Mouse (Mus musculus) heart, embryonic 16.5 days (tissue): ENCODE results near the gene Cemip. TPM values are rescaled to one million over a fixed set of nuclear protein-coding genes. Genes with fewer than 3 reads are reported as not detected.

Experiments
- ATAC-seq: fragments of 200-750 bp; cut with Nextera tagmentation; replicated peaks from 2 replicates; pipeline ENCODE4 v1.8.0; 2017; ENCODE audit warnings: moderate number of reproducible peaks; ENCODE audit not compliant: insufficient read depth, low FRiP score; ENCODE audit errors: extremely low read depth
- H3K27ac ChIP-seq: fragments of 300-500 bp; sonication (generic); 2 replicates; pipeline ENCODE4 v1.5.1; 2014; ENCODE audit warnings: mild to moderate bottlenecking, low read length, control low read depth, moderate library complexity
- H3K27me3 ChIP-seq: fragments of 300-500 bp; sonication (generic); 2 replicates; pipeline ENCODE4 v1.6.1; 2014; ENCODE audit warnings: low read length, mixed read lengths; ENCODE audit not compliant: control insufficient read depth, insufficient read depth
- H3K36me3 ChIP-seq: fragments of 300-500 bp; sonication (generic); 2 replicates; pipeline ENCODE4 v1.6.1; 2014; ENCODE audit not compliant: control insufficient read depth, insufficient read depth
- H3K4me1 ChIP-seq: fragments of 300-500 bp; sonication (generic); 2 replicates; pipeline ENCODE4 v1.6.1; 2014; ENCODE audit warnings: low read length, mixed read lengths; ENCODE audit not compliant: control insufficient read depth, insufficient read depth
- H3K4me2 ChIP-seq: fragments of 300-500 bp; sonication (generic); 2 replicates; pipeline ENCODE4 v1.6.1; 2014; ENCODE audit warnings: low read depth, mild to moderate bottlenecking, control low read depth, low read length
- H3K4me3 ChIP-seq: fragments of 300-500 bp; sonication (generic); 2 replicates; pipeline ENCODE4 v1.5.1; 2014; ENCODE audit warnings: mild to moderate bottlenecking, control low read depth, low read length
- H3K9ac ChIP-seq: fragments of 300-500 bp; sonication (generic); 2 replicates; pipeline ENCODE4 v1.6.1; 2014; ENCODE audit warnings: low read length, control low read depth
- H3K9me3 ChIP-seq: fragments of 300-500 bp; sonication (generic); replicated peaks from 2 replicates; pipeline ENCODE4 v1.6.1; 2016; ENCODE audit warnings: low read length; ENCODE audit not compliant: control insufficient read depth
- WGBS: fragments of 180-500 bp; shearing (Covaris S2); extraction: QIAGEN DNeasy Blood & Tissue Kit; methylation state at CpG from one replicate; pipeline ENCODE4 v1.1.7; 2014; 5-methylcytosine and 5-hydroxymethylcytosine counted together
- polyA plus RNA-seq: library from polyadenylated mRNA; unstranded; fragments of >200 nt; fragmentation: Nextera tagmentation; extraction: Ambion mirVana; gene quantifications from 2 replicates; pipeline ENCODE4 v1.2.1, GENCODE M21; 2015

The Cemip gene
- polyA plus RNA-seq, 1 experiment from 2014 or later, result 0.32 TPM

DNA sequence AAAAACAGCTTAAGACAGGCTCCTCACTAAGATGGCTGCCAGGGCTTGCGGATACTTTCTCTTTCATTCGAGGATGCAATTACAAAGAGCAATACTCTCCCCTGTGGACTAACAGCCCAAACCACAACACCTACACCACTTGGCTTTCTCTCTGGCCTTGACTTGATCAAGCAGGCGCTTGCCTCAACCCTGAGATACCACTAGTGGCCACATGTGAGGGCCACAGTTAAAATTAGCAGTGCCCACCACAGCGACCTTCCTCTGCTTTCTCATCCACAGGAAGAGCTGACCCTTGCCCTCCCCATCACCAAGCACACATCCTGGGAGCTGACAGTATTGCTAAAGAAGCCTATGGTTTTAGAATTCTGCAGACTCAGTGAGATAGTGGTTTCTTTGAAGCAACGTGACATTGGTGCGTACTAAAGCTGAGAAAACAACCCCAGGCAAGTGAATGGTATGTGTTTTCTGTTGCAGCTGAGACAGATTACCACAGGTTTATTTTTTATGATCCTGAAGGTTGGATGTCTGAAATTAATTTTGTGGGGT is 109.8 kb downstream of the Cemip start:
- Histone ChIP-seq H3K9ac (no peak overlapping the region), H3K27ac (no peak overlapping the region), H3K27me3 (no peaks in the 10 kb centered on the region), H3K9me3 (no peaks in the 10 kb centered on the region), H3K36me3 (no peaks in the 10 kb centered on the region), H3K4me1 (peaks cover 4% of the 10 kb centered on the region; the same call in 1 of the 2 replicates), H3K4me3 (no peak overlapping the region), H3K4me2 (no peak overlapping the region)
- no peak for ATAC-seq
- 70% methylated on average over 6 of the region's 6 CpGs for WGBS

- Histone ChIP-seq H3K36me3 (no peaks in the 10 kb centered on the region), H3K9me3 (no peaks in the 10 kb centered on the region), H3K4me2 (no peak overlapping the region), H3K9ac (no peak overlapping the region), H3K4me1 (peaks cover 4% of the 10 kb centered on the region; the same call in 1 of the 2 replicates), H3K27ac (no peak overlapping the region), H3K27me3 (no peaks in the 10 kb centered on the region), H3K4me3 (no peak overlapping the region)
- ATAC-seq, result no peak
- 76% methylated on average over 6 of the region's 6 CpGs for WGBS
Measured at GRCm38 (mm10) chr7:83975283-83975682, 111.0 kb downstream of the Cemip start.

GRCm38 (mm10) chr7:83972485-83972884 is 113.8 kb downstream of the Cemip start:
- H3K4me3 ChIP-seq, result no peak overlapping the region
- H3K9ac ChIP-seq, result no peak overlapping the region
- H3K9me3 ChIP-seq, result no peaks in the 10 kb centered on the region
- no peaks in the 10 kb centered on the region; the same call in 1 of the 2 replicates for H3K4me1 ChIP-seq
- WGBS, result 48% methylated on average over 7 of the region's 7 CpGs
- no peaks in the 10 kb centered on the region for H3K36me3 ChIP-seq
- H3K4me2 ChIP-seq, result no peak overlapping the region
- H3K27ac ChIP-seq, result no peak overlapping the region
- no peaks in the 10 kb centered on the region for H3K27me3 ChIP-seq
- ATAC-seq, result no peak

GRCm38 (mm10) chr7:83966047-83966818 is 120.1 kb downstream of the Cemip start:
- no peaks in the 10 kb centered on the region for H3K27me3 ChIP-seq
- no peak overlapping the region for H3K9ac ChIP-seq
- H3K27ac ChIP-seq, result peak overlapping the region; percentile 51
- no peaks in the 10 kb centered on the region for H3K9me3 ChIP-seq
- 0 out of 2 replicates have a peak, but pooled peaks cover 3% of the 10 kb centered on the region for H3K4me1 ChIP-seq
- 60% methylated on average over 5 of the region's 5 CpGs for WGBS
- no peak for ATAC-seq
- H3K36me3 ChIP-seq, result no peaks in the 10 kb centered on the region
- no peak overlapping the region for H3K4me3 ChIP-seq
- no peak overlapping the region for H3K4me2 ChIP-seq

GRCm38 (mm10) chr7:83965181-83965580 is 121.1 kb downstream of the Cemip start:
- no peak for ATAC-seq
- Histone ChIP-seq H3K27ac (no peak overlapping the region), H3K4me1 (0 out of 2 replicates have a peak, but pooled peaks cover 3% of the 10 kb centered on the region), H3K4me3 (no peak overlapping the region), H3K4me2 (no peak overlapping the region), H3K9ac (no peak overlapping the region), H3K9me3 (no peaks in the 10 kb centered on the region), H3K27me3 (no peaks in the 10 kb centered on the region), H3K36me3 (no peaks in the 10 kb centered on the region)

DNA sequence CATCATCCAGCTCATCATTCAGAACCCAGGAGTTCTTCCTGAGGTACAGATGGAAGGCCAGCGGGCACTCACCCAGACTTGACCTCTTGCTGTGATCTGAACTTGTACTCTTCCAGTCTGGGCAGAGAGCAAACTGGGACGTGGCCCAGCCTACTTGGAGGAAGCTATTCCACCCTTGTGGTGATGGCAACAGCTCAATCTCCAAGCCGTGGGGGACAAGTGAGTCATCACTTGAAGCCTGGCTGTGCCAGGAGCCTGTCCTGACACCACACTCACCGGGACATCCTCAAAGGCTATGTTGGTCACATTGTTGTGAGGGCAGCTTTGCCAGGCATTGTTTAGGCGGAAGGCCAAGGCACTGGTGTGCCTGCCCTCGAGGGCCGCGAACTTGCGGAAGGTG is 133.8 kb downstream of the Cemip start:
- no peak overlapping the region for H3K9ac ChIP-seq
- H3K27me3 ChIP-seq, result no peaks in the 10 kb centered on the region
- no peak overlapping the region for H3K4me3 ChIP-seq
- H3K4me2 ChIP-seq, result no peak overlapping the region
- peaks cover 20% of the 10 kb centered on the region for H3K4me1 ChIP-seq
- no peaks in the 10 kb centered on the region for H3K9me3 ChIP-seq
- 80% methylated on average over 9 of the region's 9 CpGs for WGBS
- no peaks in the 10 kb centered on the region for H3K36me3 ChIP-seq
- no peak for ATAC-seq
- no peak overlapping the region for H3K27ac ChIP-seq

DNA sequence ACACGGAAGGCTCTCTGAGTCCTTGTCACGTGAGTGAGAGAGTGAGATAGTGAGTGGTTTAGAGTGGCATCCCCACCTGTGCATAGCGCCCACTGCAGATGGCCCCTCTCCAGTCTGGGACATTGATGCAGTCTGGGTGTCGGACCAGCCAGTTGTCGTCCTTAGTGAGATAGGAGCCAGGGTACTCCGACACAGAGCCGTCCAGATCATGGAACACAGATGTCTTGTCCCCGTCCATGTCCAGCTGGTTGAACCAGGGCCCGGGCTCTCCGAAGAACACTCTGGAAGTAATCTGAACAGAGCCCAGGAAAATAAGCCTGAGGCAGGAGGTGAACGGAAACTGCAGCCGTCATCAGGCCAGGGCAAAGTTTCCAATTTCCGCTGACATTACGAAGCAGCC is 135.0 kb downstream of the Cemip start:
- Histone ChIP-seq H3K27me3 (no peaks in the 10 kb centered on the region), H3K4me1 (peaks cover 20% of the 10 kb centered on the region), H3K27ac (no peak overlapping the region), H3K9me3 (no peaks in the 10 kb centered on the region), H3K4me3 (no peak overlapping the region), H3K4me2 (no peak overlapping the region), H3K36me3 (no peaks in the 10 kb centered on the region), H3K9ac (no peak overlapping the region)
- 76% methylated on average over 14 of the region's 14 CpGs for WGBS
- no peak for ATAC-seq

DNA sequence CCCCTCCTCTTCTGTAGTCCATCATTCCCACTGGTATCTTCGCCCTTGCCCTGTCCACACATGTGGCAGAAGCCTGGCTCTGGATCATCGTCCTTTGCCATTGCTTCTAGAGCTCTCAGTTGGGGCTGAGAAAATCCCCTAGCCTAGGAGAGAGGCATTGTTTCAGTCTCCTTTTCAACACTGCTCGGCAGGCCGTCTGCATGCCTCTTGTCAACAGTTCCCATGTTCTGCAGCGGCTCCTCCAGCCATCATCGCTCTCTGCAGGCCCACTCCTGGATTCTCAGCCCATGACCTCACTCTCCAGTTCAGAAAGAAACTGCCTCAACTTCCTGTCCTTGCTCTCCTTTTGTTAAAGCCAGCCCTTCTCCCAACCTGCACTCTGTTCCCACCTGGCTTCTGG is 136.6 kb downstream of the Cemip start:
- WGBS, result 30% methylated on average over 6 of the region's 6 CpGs
- peak overlapping the region; percentile 19 for H3K27ac ChIP-seq

GRCm38 (mm10) chr7:83948743-83949142 is 137.6 kb downstream of the Cemip start:
- H3K9me3 ChIP-seq, result no peaks in the 10 kb centered on the region
- H3K27me3 ChIP-seq, result no peaks in the 10 kb centered on the region
- H3K4me2 ChIP-seq, result no peak overlapping the region
- 0 out of 2 replicates have a peak overlapping the region, but pooled peaks have one; percentile 30 for H3K9ac ChIP-seq
- ATAC-seq, result peak; percentile 38; the same call in 1 of the 2 replicates
- H3K27ac ChIP-seq, result peak overlapping the region; percentile 52
- WGBS, result 40% methylated on average over 7 of the region's 7 CpGs
- H3K4me3 ChIP-seq, result no peak overlapping the region
- no peaks in the 10 kb centered on the region for H3K36me3 ChIP-seq
- peaks cover 20% of the 10 kb centered on the region for H3K4me1 ChIP-seq

More for the DNA sequence above, 136.6 kb downstream of the Cemip start:
- Histone ChIP-seq H3K27me3 (no peaks in the 10 kb centered on the region), H3K36me3 (no peaks in the 10 kb centered on the region), H3K4me3 (no peak overlapping the region), H3K9ac (no peak overlapping the region), H3K4me2 (no peak overlapping the region), H3K9me3 (no peaks in the 10 kb centered on the region), H3K4me1 (peaks cover 20% of the 10 kb centered on the region)
- ATAC-seq, result peak; percentile 61
